Mouse (Mus musculus) central nervous system, embryonic 11.5 days (tissue): ENCODE results near the gene Sult6b2. TPM values are rescaled to one million over a fixed set of nuclear protein-coding genes. Genes with fewer than 3 reads are reported as not detected.

ENCODE experiments used
- polyA plus RNA-seq: library from polyadenylated mRNA; depleted of rRNA; stranded (reverse); fragments of >200 nt; gene quantifications from 2 replicates; pipeline ENCODE4 v1.2.3, GENCODE M21; 2012; rRNA removed

Sult6b2 gene
- polyA plus RNA-seq, result 0.05 TPM in 2 replicates

DNA sequence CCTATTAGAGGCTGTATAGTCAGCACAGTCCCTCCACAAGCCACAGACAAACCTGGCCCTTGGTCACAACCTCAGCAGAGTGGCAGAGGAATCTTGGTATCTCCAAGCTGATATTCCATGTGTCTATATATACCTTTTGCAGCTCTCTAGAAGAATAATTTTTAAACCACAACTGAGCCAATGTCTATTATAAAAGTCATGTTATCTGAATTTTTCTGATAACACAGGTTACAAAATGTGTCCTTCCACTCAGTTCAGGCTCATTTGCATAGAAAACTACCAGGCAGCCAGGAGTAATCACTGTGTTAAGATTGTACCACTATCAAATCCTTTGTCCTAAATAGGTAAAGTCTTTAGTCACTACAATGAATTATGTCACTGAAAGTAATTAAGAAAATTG lies at the start of gene Sult6b2:
Sult6b2 (minus strand) TSS at position 101 of the 400 bp plus-strand sequence.

DNA sequence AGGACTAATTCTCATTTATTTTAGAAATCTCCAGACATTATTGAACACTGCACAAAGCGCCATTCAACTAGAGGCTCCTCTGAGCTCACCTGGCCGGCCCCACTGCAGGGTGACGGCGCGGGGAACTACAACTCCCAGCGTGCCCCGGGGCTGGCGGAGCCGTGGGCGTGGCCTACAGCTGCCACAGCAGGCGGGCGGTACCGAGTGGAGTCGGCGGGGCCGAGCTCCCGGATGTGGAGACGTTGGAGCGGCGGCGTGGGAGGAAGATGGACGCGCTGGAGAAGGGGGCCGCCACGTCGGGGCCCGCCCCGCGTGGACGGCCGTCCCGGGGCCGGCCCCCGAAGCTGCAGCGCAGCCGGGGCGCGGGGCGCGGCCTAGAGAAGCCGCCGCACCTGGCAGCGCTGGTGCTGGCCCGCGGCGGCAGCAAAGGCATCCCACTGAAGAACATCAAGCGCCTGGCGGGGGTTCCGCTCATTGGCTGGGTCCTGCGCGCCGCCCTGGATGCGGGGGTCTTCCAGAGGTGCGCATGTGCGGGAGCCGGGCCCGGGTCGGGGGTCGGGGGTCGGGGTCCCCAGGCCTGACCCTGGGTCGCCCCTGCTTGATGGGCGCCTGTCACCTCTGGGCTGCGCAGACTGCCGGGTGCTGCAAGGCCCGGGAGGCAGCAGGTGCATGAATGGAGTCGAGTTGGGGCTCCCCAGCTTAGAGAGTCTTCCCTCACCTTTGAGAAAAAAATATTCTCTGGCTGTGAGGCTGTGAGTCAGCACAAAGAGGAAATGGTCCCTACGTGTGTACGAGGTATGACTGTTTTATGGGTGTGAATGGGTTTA lies 47.6 kb downstream of the Sult6b2 start, which contains the start of gene Cmas:
Cmas (plus strand) TSS at position 180 of the 827 bp plus-strand sequence.

Other genes starting within 250 kb of the Sult6b2 start
- gene Kcnj8, start 232.9 kb downstream of the Sult6b2 start, polyA plus RNA-seq, result 4.1 and 4.5 TPM in 2 replicates
- gene Abcc9, start 102.2 kb downstream of the Sult6b2 start, polyA plus RNA-seq, result 2.4 and 3.4 TPM in 2 replicates
- gene Cmas, start 47.8 kb downstream of the Sult6b2 start, polyA plus RNA-seq, result 79.5 and 101 TPM in 2 replicates
- 6.4 and 8.4 TPM in 2 replicates for gene St8sia1, start 159.9 kb upstream of the Sult6b2 start, polyA plus RNA-seq